Mouse (Mus musculus) left cerebral cortex, postnatal 10 days (tissue): ENCODE measurements around the gene Arfgap2. TPM values are rescaled to one million over a fixed set of nuclear protein-coding genes. Genes with fewer than 3 reads are reported as not detected.
"Not testable (repeated sequence)": the region's sequence is repeated elsewhere in the genome, so short reads cannot be mapped to it uniquely, and the experiment has no call there.

Experiments
- DNase-seq, 2 experiments: peaks; one replicate each; pipeline ENCODE4 v3.0.0; 2021 to 2022; ENCODE audit warnings: low spot score in 2 of 2, mixed read lengths in 1 of 2; ENCODE audit errors: extremely low spot score in 1 of 2
- intact Hi-C: fragments of 180-260 bp; cut with DNase I; formaldehyde crosslinking; loops from one replicate; pipeline ENCODE4 v1.15.1; 2025
- total RNA-seq, 2 experiments: library from RNA; stranded (reverse); gene quantifications; 2 replicates each; pipeline ENCODE4 v1.2.3; 2021

Gene Arfgap2
- 10 to 100 TPM; 60.5 to 61.6 TPM for total RNA-seq

- intact Hi-C loops = no loop called here
- peak; percentile 99 for DNase-seq
Observed at GRCm38 (mm10) chr2:91264711-91265681, at the start of gene Arfgap2. Gene Arfgap2, plus strand, starts transcription at chr2:91264974.

GRCm38 (mm10) chr2:91217032-91217431 is 47.7 kb upstream of the Arfgap2 start:
- DNase-seq = peak in 1 of 2 experiments; percentile 70
- intact Hi-C loops = no loop called here

DNA sequence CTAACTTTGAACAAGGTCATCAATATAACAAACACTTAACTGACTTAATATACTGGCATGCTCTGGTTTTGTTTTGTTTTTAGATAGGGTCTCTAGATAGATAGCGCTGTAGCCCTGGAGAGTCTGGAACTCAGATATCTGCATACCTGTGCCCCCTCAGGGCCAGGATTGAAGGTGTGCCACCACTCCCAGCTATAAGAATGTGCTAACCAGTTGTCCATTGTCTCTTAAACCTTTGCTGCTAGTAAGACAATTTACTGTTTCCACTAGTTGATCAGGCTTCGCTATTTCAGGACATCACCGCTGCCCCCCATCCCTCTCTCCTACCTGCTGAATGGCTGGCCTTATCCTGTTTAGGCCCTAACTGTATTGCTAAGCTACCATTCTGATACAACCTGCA is 44.3 kb upstream of the Arfgap2 start:
- intact Hi-C loops = no loop called here
- no peak for DNase-seq

- intact Hi-C loops = no loop called here
- DNase-seq = no peak
Observed at GRCm38 (mm10) chr2:91223614-91224013, 41.2 kb upstream of the Arfgap2 start.

- intact Hi-C loops = no loop called here
- no peak for DNase-seq
Observed at GRCm38 (mm10) chr2:91229735-91230134, 35.0 kb upstream of the Arfgap2 start.

GRCm38 (mm10) chr2:91236601-91237510 is 27.9 kb upstream of the Arfgap2 start, which contains the start of gene Ddb2:
Gene Ddb2, minus strand, starts transcription at chr2:91236982.
- intact Hi-C loops = no loop called here
- DNase-seq = peak; percentile 84 to 97

- DNase-seq, intact Hi-C loops: not testable (repeated sequence)
Observed at GRCm38 (mm10) chr2:91237511-91238080, 27.2 kb upstream of the Arfgap2 start.

DNA sequence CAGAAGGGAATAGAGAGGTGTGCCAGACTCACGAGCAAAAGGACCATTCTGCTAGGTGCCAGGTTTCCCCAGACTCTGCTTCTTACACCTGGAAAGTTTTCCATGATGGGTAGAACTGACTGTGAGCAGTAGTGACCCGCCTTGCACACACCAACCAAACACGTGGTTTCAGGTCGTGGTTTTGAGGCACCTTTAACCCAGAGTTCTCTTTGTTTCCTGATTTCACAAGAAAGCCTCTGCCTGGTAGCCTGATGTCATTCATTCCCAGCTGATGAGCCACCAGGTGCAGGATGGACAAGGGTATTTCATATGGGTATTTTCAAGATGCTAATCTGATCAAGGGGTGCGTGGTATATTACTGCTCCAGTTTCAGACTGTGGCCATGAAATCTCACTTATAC is 22.2 kb upstream of the Arfgap2 start:
- intact Hi-C loops = no loop called here
- DNase-seq = no peak

DNA sequence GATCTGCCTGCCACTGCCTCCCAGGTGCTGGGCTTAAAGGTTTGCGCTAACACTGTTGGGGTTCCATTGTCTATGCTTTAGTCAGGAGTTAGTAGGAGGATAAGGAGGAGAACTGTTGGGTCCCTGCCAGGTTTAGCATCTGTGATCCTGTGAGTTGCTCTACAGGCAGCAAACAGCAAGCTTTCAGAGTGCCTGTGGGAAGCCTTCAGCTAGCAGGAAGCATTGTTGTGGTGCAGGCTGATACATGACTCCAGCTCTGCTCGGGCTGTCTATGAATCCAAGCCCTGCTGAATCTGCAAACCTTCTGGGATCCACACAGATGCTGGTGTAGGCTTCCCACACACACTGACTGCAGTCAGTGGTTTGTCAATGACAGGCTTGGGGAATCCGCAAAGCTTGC is 21.4 kb upstream of the Arfgap2 start:
- DNase-seq = peak; percentile 41 to 56
- intact Hi-C loops = no loop called here

DNA sequence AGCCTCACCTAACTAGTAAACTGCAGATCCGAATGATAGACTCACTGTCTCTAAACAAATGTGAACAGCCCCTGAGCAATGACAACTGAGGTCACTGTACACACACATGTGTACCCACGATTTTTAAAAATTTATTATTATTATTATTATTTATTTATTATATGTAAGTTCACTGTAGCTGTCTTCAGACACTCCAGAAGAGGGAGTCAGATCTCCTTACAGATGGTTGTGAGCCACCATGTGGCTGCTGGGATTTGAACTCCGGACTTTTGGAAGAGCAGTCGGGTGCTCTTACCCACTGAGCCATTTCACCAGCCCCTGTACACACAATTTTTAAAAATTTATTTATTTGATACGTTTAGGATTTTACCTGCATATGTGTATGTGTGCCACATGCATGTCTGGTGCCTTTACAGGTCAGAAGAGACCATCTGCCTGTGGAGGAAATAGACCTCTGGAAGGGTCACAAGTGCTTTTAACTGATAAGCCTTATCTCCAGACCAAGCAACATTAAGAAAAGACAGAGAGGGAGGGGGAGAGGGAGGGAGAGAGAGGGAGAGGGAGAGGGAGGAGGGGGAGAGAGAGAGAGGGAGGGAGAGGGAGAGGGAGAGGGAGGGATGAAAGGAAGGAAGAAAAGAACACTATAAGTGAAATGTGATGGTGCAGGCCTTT is 20.1 kb upstream of the Arfgap2 start:
- intact Hi-C loops = no loop called here
- no peak for DNase-seq

GRCm38 (mm10) chr2:91248366-91248765 is 16.4 kb upstream of the Arfgap2 start:
- intact Hi-C loops = no loop called here
- no peak for DNase-seq

GRCm38 (mm10) chr2:91252001-91252400 is 12.8 kb upstream of the Arfgap2 start:
- intact Hi-C loops = no loop called here
- DNase-seq = no peak

GRCm38 (mm10) chr2:91252512-91252911 is 12.3 kb upstream of the Arfgap2 start:
- intact Hi-C loops = no loop called here

DNA sequence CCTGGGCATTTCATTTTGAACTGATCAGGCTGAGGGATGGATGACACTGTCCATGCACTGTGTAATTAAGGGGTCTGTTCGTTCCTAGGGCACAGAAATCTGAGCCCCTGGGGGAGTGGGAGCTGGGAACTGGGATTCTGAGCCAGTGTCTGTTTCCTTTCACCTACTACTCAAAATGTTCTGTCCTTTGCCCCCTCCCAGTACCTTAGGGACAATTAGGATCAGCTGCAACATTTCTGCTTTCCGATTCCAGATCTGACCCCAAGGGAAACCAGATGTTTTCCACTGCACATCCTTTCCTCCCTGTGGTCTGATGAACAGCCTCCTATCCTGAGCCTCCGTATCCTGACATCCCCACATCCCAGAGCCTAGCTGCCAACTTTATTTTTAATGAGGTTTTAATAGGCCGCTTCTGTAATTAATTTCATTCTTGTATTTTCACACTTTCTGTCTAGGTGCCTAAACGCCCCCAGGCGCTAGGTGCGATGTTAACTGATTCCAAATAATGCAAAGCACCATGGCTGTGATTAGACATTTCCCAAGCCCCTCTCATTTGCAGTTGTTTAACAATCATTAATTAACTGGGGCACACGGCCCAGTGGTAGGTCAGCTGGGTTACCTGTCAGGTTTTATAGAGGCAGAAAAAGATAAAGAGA is 9.9 kb upstream of the Arfgap2 start:
- intact Hi-C loops = no loop called here
- DNase-seq = no peak

More at GRCm38 (mm10) chr2:91252512-91252911, 12.3 kb upstream of the Arfgap2 start:
- no peak for DNase-seq

GRCm38 (mm10) chr2:91255661-91256150 is 9.1 kb upstream of the Arfgap2 start, which contains the start of gene Pacsin3:
Gene Pacsin3, plus strand, starts transcription at chr2:91255954.
- intact Hi-C loops = no loop called here
- DNase-seq = peak; percentile 21 to 70

DNA sequence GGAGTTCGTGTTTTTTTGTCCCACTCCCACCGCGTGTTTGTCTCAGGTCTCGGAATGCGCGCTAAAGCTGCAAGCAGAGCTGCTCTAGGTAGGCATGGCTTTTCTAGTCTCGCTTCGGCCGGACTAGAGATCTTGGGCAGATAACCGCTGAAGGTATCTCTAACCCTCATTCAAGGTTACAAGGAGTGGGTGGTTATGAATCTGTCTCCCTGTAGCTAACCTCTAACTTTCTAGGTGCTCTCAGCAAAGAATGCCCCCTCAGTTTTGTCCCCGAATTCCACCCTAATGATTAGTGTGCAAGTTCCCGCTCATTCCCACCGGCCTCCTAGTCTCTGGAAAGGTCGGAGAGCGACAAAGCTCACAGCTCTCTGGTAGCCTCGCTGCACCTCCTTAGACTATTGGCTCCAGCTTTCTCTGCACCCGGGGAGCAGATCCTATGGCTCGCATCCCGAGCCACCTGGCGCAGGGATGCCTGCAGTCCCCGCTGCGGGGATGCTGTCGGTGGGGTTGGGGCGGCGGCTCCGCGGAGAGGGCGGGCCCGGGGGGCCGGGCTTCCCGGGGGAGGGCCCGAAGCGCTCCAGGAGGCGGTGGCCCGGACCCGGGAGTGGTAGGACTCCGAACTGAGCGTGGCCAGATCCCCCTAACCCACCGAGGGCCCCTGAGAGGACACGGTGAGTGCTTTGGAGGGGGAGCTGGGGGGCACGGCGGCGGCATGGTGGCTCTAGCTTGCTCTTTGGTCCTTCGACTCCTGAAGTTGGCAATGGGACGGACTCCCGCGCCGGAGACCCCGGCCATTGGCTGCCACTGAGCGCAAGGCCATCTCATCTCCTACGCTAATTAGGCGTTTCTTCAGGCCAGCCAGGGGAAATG is 8.3 kb upstream of the Arfgap2 start:
- intact Hi-C loops = no loop called here
- DNase-seq = peak; percentile 31 to 73
